Mouse (Mus musculus) lung, postnatal 0 days (tissue): ENCODE results near the gene Btg2.

ENCODE experiments used
- CTCF ChIP-seq: IDR thresholded peaks from 2 replicates; pipeline ENCODE4 v1.5.1; 2016; ENCODE audit warnings: antibody characterized with exemption, mild to moderate bottlenecking
- EP300 ChIP-seq: IDR thresholded peaks from 2 replicates; pipeline ENCODE4 v1.6.1; 2016; ENCODE audit warnings: antibody characterized with exemption, mild to moderate bottlenecking, control low read depth

GRCm38 (mm10) chr1:134073658-134074057 lies 5.3 kb downstream of the Btg2 start:
- TF ChIP-seq CTCF (no peak), EP300 (no peak)
